Mouse (Mus musculus) thymus, adult 2 months (tissue): ENCODE measurements around the gene Ntan1. TPM values are rescaled to one million over a fixed set of nuclear protein-coding genes. Genes with fewer than 3 reads are reported as not detected.
"Not testable (repeated sequence)": the region's sequence is repeated elsewhere in the genome, so short reads cannot be mapped to it uniquely, and the experiment has no call there.

ENCODE experiments used
- DNase-seq: peaks from one replicate; pipeline ENCODE4 v3.0.0; 2021
- H3K27ac ChIP-seq: fragments of 200-500 bp; 2 replicates; pipeline ENCODE4 v1.5.1; 2012; ENCODE audit warnings: low read length, control low read depth; ENCODE audit not compliant: control insufficient read depth, insufficient read depth
- H3K27me3 ChIP-seq: fragments of 200-500 bp; 2 replicates; pipeline ENCODE4 v1.6.1; 2012; ENCODE audit warnings: mild to moderate bottlenecking, low read length, moderate library complexity, mixed read lengths; ENCODE audit not compliant: control insufficient read depth, insufficient read depth
- H3K36me3 ChIP-seq: fragments of 200-500 bp; 2 replicates; pipeline ENCODE4 v1.6.1; 2012; ENCODE audit warnings: mild to moderate bottlenecking, low read length, moderate library complexity; ENCODE audit not compliant: control insufficient read depth, insufficient read depth
- H3K4me1 ChIP-seq: fragments of 200-500 bp; replicated peaks from 2 replicates; pipeline ENCODE4 v1.6.1; 2012; ENCODE audit warnings: low read length; ENCODE audit not compliant: control insufficient read depth, insufficient read depth
- H3K4me3 ChIP-seq: fragments of 200-500 bp; 2 replicates; pipeline ENCODE4 v1.5.1; 2012; ENCODE audit warnings: mild to moderate bottlenecking, low read length, control low read depth, moderate library complexity; ENCODE audit not compliant: control insufficient read depth, insufficient read depth
- CTCF ChIP-seq: fragments of 200-500 bp; IDR thresholded peaks from 2 replicates; pipeline ENCODE4 v1.5.1; 2012; ENCODE audit warnings: mild to moderate bottlenecking, control low read depth, low read length, moderate library complexity, borderline replicate concordance; ENCODE audit not compliant: control insufficient read depth, poor library complexity, insufficient read depth; ENCODE audit errors: extremely low read depth
- POLR2A ChIP-seq: fragments of 200-500 bp; IDR thresholded peaks from 2 replicates; pipeline ENCODE4 v1.6.1; 2012; ENCODE audit warnings: mild to moderate bottlenecking, low read length, control low read depth, moderate library complexity; ENCODE audit not compliant: control insufficient read depth, poor library complexity, insufficient read depth; ENCODE audit errors: extremely low read depth
- WGBS: fragments of 180-500 bp; shearing (Covaris S2); methylation state at CpG from one replicate; pipeline ENCODE4 v1.1.7; 2018; 5-methylcytosine and 5-hydroxymethylcytosine counted together
- polyA plus RNA-seq: library from polyadenylated mRNA; depleted of rRNA; stranded (reverse); fragments of >200 nt; gene quantifications from 2 replicates; pipeline ENCODE4 v1.2.3, GENCODE M21; 2012

The Ntan1 gene
- polyA plus RNA-seq, 1 experiment = 86.7 TPM

GRCm38 (mm10) chr16:13846675-13847074, 28.0 kb downstream of the Ntan1 start:
- DNase-seq = no peak

GRCm38 (mm10) chr16:13848310-13848709, 29.7 kb downstream of the Ntan1 start:
- Histone ChIP-seq H3K36me3 (peaks cover 12% of the 10 kb centered on the region), H3K27me3 (no peaks in the 10 kb centered on the region), H3K4me1 (no peaks in the 10 kb centered on the region), H3K27ac (no peak overlapping the region), H3K4me3 (no peak overlapping the region)
- no peak for DNase-seq
- no peak for TF ChIP-seq CTCF
- no peak for TF ChIP-seq POLR2A
- WGBS = 16% methylated on average over 2 of the region's 2 CpGs

More at GRCm38 (mm10) chr16:13846675-13847074, 28.0 kb downstream of the Ntan1 start:
- H3K4me3 ChIP-seq = no peak overlapping the region
- no peaks in the 10 kb centered on the region for H3K4me1 ChIP-seq
- 100% methylated on average over 1 of the region's 1 CpGs for WGBS
- H3K27me3 ChIP-seq = no peaks in the 10 kb centered on the region
- H3K36me3 ChIP-seq = peaks cover 12% of the 10 kb centered on the region
- H3K27ac ChIP-seq = no peak overlapping the region
- TF ChIP-seq CTCF = no peak
- TF ChIP-seq POLR2A = no peak

- H3K27me3 ChIP-seq = no peaks in the 10 kb centered on the region
- TF ChIP-seq POLR2A = no peak
- no peak for TF ChIP-seq CTCF
- H3K27ac ChIP-seq = no peak overlapping the region
- no peaks in the 10 kb centered on the region for H3K4me1 ChIP-seq
- no peak overlapping the region for H3K4me3 ChIP-seq
- DNase-seq = no peak
- peaks cover 4% of the 10 kb centered on the region; the same call in 1 of the 2 replicates for H3K36me3 ChIP-seq
- whole genome bisulfite sequencing = 97% methylated on average over 4 of the region's 4 CpGs
Measured at GRCm38 (mm10) chr16:13851446-13851845, 32.8 kb downstream of the Ntan1 start.

GRCm38 (mm10) chr16:13853886-13854285, 35.2 kb downstream of the Ntan1 start:
- H3K27ac ChIP-seq = no peak overlapping the region
- H3K4me1 ChIP-seq = no peaks in the 10 kb centered on the region
- H3K36me3 ChIP-seq = peaks cover 12% of the 10 kb centered on the region; the same call in 1 of the 2 replicates
- H3K4me3 ChIP-seq = no peak overlapping the region
- TF ChIP-seq CTCF (no peak), POLR2A (no peak)
- DNase-seq = no peak
- WGBS = 97% methylated on average over 4 of the region's 4 CpGs
- H3K27me3 ChIP-seq = no peaks in the 10 kb centered on the region

GRCm38 (mm10) chr16:13866076-13866475, 47.4 kb downstream of the Ntan1 start:
- no peak overlapping the region for H3K27ac ChIP-seq
- 64% methylated on average over 4 of the region's 4 CpGs for WGBS
- peaks cover 11% of the 10 kb centered on the region for H3K36me3 ChIP-seq
- no peaks in the 10 kb centered on the region for H3K4me1 ChIP-seq
- no peak overlapping the region for H3K4me3 ChIP-seq
- H3K27me3 ChIP-seq = no peaks in the 10 kb centered on the region
- no peak for DNase-seq
- TF ChIP-seq CTCF (no peak), POLR2A (no peak)

- no peak for TF ChIP-seq POLR2A
- TF ChIP-seq CTCF = no peak
- Histone ChIP-seq H3K27me3 (no peaks in the 10 kb centered on the region), H3K4me1 (no peaks in the 10 kb centered on the region), H3K36me3 (peaks cover 11% of the 10 kb centered on the region), H3K27ac (no peak overlapping the region), H3K4me3 (no peak overlapping the region)
- no peak for DNase-seq
- 83% methylated on average over 5 of the region's 5 CpGs for WGBS
Measured at GRCm38 (mm10) chr16:13866616-13867015, 48.0 kb downstream of the Ntan1 start.

- not testable (repeated sequence) for H3K27ac ChIP-seq, H3K4me1 ChIP-seq, H3K27me3 ChIP-seq, H3K4me3 ChIP-seq
- WGBS = 79% methylated on average over 5 of the region's 5 CpGs
- peak; percentile 16 for DNase-seq
- peaks cover 14% of the 10 kb centered on the region for H3K36me3 ChIP-seq
Measured at GRCm38 (mm10) chr16:13867406-13867805, 48.8 kb downstream of the Ntan1 start.
